Mouse (Mus musculus): ENCODE data around the gene Mex3d. TPM values are rescaled to one million over a fixed set of nuclear protein-coding genes. Genes with fewer than 3 reads are reported as not detected.

Gene Mex3d
- polyA plus RNA-seq, 1 experiment from 2014 or later = 6.4 TPM

DNA sequence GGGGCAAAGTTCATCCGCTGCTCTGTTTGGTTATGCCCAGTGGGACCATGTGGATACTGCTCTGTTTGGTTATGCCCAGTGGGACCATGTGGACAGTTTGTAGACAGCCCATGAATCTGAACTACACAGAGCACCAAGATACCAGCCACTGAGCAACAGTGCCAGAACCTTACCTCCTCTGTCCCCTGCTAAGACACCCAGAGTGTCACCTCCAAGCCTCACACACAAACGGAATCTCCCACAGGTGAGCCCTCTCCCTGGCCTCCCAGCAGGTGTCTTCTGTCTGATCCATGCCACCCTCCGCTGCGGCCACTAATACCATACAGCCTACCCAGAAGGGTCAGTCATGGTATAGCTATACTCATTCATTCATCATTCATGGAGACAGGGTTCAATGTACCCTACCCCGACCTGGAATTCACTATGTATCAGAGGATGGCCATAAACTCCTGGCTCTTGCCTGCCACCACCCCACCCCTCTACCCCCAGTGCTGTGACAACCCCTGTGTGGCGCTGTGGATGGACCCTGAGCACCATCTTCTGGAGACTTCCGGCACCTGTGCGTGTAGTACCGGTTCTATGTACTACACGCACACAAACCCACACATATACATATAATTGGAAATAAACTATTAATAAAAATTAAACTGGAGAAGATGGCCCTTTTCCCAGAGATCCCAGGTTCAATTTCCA lies 18.2 kb upstream of the Mex3d start:
- H3K9ac ChIP-seq (ENCODE audit: low read depth, low read length) = peak overlapping the region; percentile 74
- H3K9me3 ChIP-seq (ENCODE audit: control insufficient read depth, low read length) = no peaks in the 10 kb centered on the region
- H3K27me3 ChIP-seq (replicated peaks; ENCODE audit: control insufficient read depth, insufficient read depth, low read length) = no peaks in the 10 kb centered on the region
- ATAC-seq (ENCODE audit: low read depth) (no peak), DNase-seq (ENCODE audit: low spot score) (no peak)
- H3K4me2 ChIP-seq (ENCODE audit: low read depth, low read length) = peak overlapping the region; percentile 85
- H3K27ac ChIP-seq (replicated peaks; ENCODE audit: low read depth, low read length) = 0 out of 2 replicates have a peak overlapping the region, but pooled peaks have one; percentile 88
- peaks cover 13% of the 10 kb centered on the region for H3K4me1 ChIP-seq (ENCODE audit: control insufficient read depth, insufficient read depth, low read length)
- peak overlapping the region; percentile 66 for H3K4me3 ChIP-seq (ENCODE audit: low read depth, low read length)
- peaks cover 53% of the 10 kb centered on the region for H3K36me3 ChIP-seq (ENCODE audit: control insufficient read depth, insufficient read depth, low read length)
- WGBS = 53% methylated on average over 10 of the region's 10 CpGs

DNA sequence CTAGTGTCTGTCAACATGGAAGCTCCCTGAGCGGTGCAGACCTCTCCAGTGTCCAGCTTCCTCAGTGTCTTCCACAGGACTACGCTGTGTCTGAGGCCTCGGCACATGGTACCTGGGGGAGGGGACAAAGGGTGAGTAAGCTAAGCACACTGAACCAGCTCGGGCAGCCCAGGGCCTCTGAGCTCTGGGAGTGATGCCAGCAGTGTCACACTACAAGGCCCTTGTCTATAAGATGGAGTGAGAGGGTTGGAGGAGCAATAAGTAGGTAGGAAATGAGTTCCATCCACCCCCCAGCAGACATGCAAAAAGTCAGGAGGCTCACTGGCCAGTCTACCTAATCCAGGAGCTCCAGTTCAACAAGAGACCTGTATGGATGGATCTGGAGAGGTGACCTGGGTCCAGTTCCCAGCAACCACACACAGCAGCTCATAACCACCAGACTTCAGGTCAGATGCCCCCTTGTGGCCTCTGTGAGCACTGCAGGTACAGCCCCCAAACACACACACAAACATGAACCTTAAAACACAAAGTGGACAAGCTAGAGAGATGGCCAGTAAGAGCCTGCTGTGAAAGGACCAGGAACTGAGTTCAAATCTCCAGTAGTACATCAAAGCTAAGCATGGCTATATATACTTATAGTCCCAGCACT lies 15.7 kb upstream of the Mex3d start:
- Histone ChIP-seq H3K27ac (replicated peaks; ENCODE audit: low read depth, low read length) (no peak overlapping the region), H3K36me3 (ENCODE audit: control insufficient read depth, insufficient read depth, low read length) (peaks cover 33% of the 10 kb centered on the region), H3K9me3 (ENCODE audit: control insufficient read depth, low read length) (no peaks in the 10 kb centered on the region), H3K27me3 (replicated peaks; ENCODE audit: control insufficient read depth, insufficient read depth, low read length) (no peaks in the 10 kb centered on the region), H3K4me2 (ENCODE audit: low read depth, low read length) (no peak overlapping the region), H3K4me1 (ENCODE audit: control insufficient read depth, insufficient read depth, low read length) (peaks cover 18% of the 10 kb centered on the region), H3K9ac (ENCODE audit: low read depth, low read length) (no peak overlapping the region), H3K4me3 (ENCODE audit: low read depth, low read length) (no peak overlapping the region)
- no peak for DNase-seq (ENCODE audit: low spot score)
- ATAC-seq (ENCODE audit: low read depth) = no peak
- 95% methylated on average over 4 of the region's 4 CpGs for WGBS

- no peak overlapping the region for H3K27ac ChIP-seq (replicated peaks; ENCODE audit: low read depth, low read length)
- H3K36me3 ChIP-seq (ENCODE audit: control insufficient read depth, insufficient read depth, low read length) = peaks cover 50% of the 10 kb centered on the region
- no peaks in the 10 kb centered on the region for H3K27me3 ChIP-seq (replicated peaks; ENCODE audit: control insufficient read depth, insufficient read depth, low read length)
- peak overlapping the region; percentile 80 for H3K4me2 ChIP-seq (ENCODE audit: low read depth, low read length)
- no peak overlapping the region for H3K4me3 ChIP-seq (ENCODE audit: low read depth, low read length)
- DNase-seq (ENCODE audit: low spot score) (no peak), ATAC-seq (ENCODE audit: low read depth) (no peak)
- peak overlapping the region; percentile 68; the same call in 1 of the 2 replicates for H3K9ac ChIP-seq (ENCODE audit: low read depth, low read length)
- 82% methylated on average over 4 of the region's 4 CpGs for WGBS
- H3K9me3 ChIP-seq (ENCODE audit: control insufficient read depth, low read length) = no peaks in the 10 kb centered on the region
- peaks cover 26% of the 10 kb centered on the region for H3K4me1 ChIP-seq (ENCODE audit: control insufficient read depth, insufficient read depth, low read length)
Observed at GRCm38 (mm10) chr10:80400704-80401161, 13.3 kb upstream of the Mex3d start.

GRCm38 (mm10) chr10:80399973-80400703 lies 12.7 kb upstream of the Mex3d start:
- WGBS = 14% methylated on average over 17 of the region's 17 CpGs
- H3K4me1 ChIP-seq (ENCODE audit: control insufficient read depth, insufficient read depth, low read length) = peaks cover 21% of the 10 kb centered on the region
- H3K27me3 ChIP-seq (replicated peaks; ENCODE audit: control insufficient read depth, insufficient read depth, low read length) = no peaks in the 10 kb centered on the region
- H3K9ac ChIP-seq (ENCODE audit: low read depth, low read length) = peak overlapping the region; percentile 68
- peak overlapping the region; percentile 90 for H3K27ac ChIP-seq (replicated peaks; ENCODE audit: low read depth, low read length)
- peak overlapping the region; percentile 80 for H3K4me2 ChIP-seq (ENCODE audit: low read depth, low read length)
- peak overlapping the region; percentile 76 for H3K4me3 ChIP-seq (ENCODE audit: low read depth, low read length)
- no peak for DNase-seq (ENCODE audit: low spot score)
- no peak for ATAC-seq (ENCODE audit: low read depth)
- H3K36me3 ChIP-seq (ENCODE audit: control insufficient read depth, insufficient read depth, low read length) = peaks cover 56% of the 10 kb centered on the region
- no peaks in the 10 kb centered on the region for H3K9me3 ChIP-seq (ENCODE audit: control insufficient read depth, low read length)

DNA sequence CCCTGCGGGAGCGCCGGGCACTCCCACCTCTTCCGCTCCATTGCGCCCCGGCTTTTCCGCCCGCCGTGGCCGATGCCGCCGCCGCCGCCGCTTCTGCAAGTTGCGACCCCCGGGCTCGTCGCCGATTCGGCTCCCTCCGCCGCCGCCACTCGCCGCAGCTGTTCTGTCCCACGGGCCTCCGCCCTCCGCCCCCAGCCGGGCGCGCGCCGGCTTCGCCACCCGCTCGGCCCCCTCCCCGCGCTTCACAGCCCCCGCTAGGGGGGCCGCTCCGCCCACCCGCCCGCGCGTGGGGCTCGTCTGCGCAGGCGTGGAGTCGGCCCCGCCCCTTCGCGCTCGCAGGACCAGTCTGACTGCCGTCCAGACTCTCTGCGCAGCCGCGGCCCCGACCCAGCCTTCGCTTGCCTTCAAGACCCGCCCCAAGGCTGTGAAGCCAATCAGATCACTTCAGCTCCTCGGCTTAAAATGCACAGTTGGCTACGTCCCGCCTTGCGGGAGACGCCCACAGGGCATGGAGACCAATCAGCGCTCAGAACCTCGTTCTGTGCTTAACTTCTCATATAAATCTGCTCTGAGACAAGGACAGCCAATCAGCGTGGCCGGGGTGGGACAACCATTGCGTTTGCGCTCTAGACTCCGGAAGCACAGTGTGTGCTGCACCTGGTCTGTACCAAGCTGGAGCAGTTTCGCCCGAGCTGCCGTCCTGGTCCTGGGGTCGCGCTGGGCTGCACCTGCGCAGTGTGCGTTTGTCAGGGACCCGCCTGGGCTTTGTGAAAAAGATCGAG lies 11.9 kb upstream of the Mex3d start, which contains the start of gene Mbd3:
TSS of gene Mbd3 (minus strand) at position 360 of the 782 bp plus-strand sequence.
- Histone ChIP-seq H3K9ac (ENCODE audit: low read depth, low read length) (peak within 1 kb of the TSS; percentile 96), H3K36me3 (ENCODE audit: control insufficient read depth, insufficient read depth, low read length) (peaks cover 62% of the 10 kb centered on the region), H3K4me2 (ENCODE audit: low read depth, low read length) (peak within 1 kb of the TSS; percentile 94), H3K27ac (replicated peaks; ENCODE audit: low read depth, low read length) (peak within 1 kb of the TSS; percentile 99), H3K4me1 (ENCODE audit: control insufficient read depth, insufficient read depth, low read length) (peaks cover 19% of the 10 kb centered on the region), H3K27me3 (replicated peaks; ENCODE audit: control insufficient read depth, insufficient read depth, low read length) (no peaks in the 10 kb centered on the region), H3K9me3 (ENCODE audit: control insufficient read depth, low read length) (no peaks in the 10 kb centered on the region), H3K4me3 (ENCODE audit: low read depth, low read length) (peak within 1 kb of the TSS; percentile 76)
- DNase-seq (ENCODE audit: low spot score) = peak; percentile 100
- WGBS = 0% methylated on average over 31 of the region's 82 CpGs
- peak; percentile 97 for ATAC-seq (ENCODE audit: low read depth)

- Histone ChIP-seq H3K27me3 (replicated peaks; ENCODE audit: control insufficient read depth, insufficient read depth, low read length) (no peaks in the 10 kb centered on the region), H3K4me3 (ENCODE audit: low read depth, low read length) (peak overlapping the region; percentile 76), H3K9ac (ENCODE audit: low read depth, low read length) (peak overlapping the region; percentile 96), H3K4me1 (ENCODE audit: control insufficient read depth, insufficient read depth, low read length) (peaks cover 19% of the 10 kb centered on the region), H3K36me3 (ENCODE audit: control insufficient read depth, insufficient read depth, low read length) (peaks cover 62% of the 10 kb centered on the region), H3K9me3 (ENCODE audit: control insufficient read depth, low read length) (no peaks in the 10 kb centered on the region), H3K27ac (replicated peaks; ENCODE audit: low read depth, low read length) (peak overlapping the region; percentile 99), H3K4me2 (ENCODE audit: low read depth, low read length) (peak overlapping the region; percentile 94)
- peak; percentile 83 for ATAC-seq (ENCODE audit: low read depth)
- peak; percentile 99 for DNase-seq (ENCODE audit: low spot score)
- 0% methylated on average over 27 of the region's 59 CpGs for WGBS
Observed at GRCm38 (mm10) chr10:80398719-80399190, 11.3 kb upstream of the Mex3d start.

GRCm38 (mm10) chr10:80398174-80398535 lies 10.7 kb upstream of the Mex3d start:
- Histone ChIP-seq H3K9ac (ENCODE audit: low read depth, low read length) (peak overlapping the region; percentile 96), H3K27me3 (replicated peaks; ENCODE audit: control insufficient read depth, insufficient read depth, low read length) (no peaks in the 10 kb centered on the region), H3K9me3 (ENCODE audit: control insufficient read depth, low read length) (no peaks in the 10 kb centered on the region), H3K4me2 (ENCODE audit: low read depth, low read length) (peak overlapping the region; percentile 94), H3K4me1 (ENCODE audit: control insufficient read depth, insufficient read depth, low read length) (peaks cover 19% of the 10 kb centered on the region), H3K27ac (replicated peaks; ENCODE audit: low read depth, low read length) (peak overlapping the region; percentile 99), H3K4me3 (ENCODE audit: low read depth, low read length) (peak overlapping the region; percentile 76), H3K36me3 (ENCODE audit: control insufficient read depth, insufficient read depth, low read length) (peaks cover 62% of the 10 kb centered on the region)
- DNase-seq (ENCODE audit: low spot score) (no peak), ATAC-seq (ENCODE audit: low read depth) (no peak)
- WGBS = 0% methylated on average over 1 of the region's 1 CpGs
